Mouse (Mus musculus) lung, adult 2 months (tissue): ENCODE measurements at regions not wholly inside any gene's neighbourhood (a gene's known extent, or its start where the extent isn't known, plus 50 kb on each side); places are given as distances from the start of the nearest gene placed in this dataset.

Experiments used
- CTCF ChIP-seq: fragments of 200-500 bp; IDR thresholded peaks from 2 replicates; pipeline ENCODE4 v1.5.1; 2011; ENCODE audit warnings: mild to moderate bottlenecking, low read length, control low read depth; ENCODE audit not compliant: insufficient read depth
- POLR2A ChIP-seq: fragments of 200-500 bp; IDR thresholded peaks from 2 replicates; pipeline ENCODE4 v1.6.1; 2011; ENCODE audit warnings: low read depth, mild to moderate bottlenecking, control low read depth, low read length, borderline replicate concordance; ENCODE audit errors: extremely low read depth

DNA sequence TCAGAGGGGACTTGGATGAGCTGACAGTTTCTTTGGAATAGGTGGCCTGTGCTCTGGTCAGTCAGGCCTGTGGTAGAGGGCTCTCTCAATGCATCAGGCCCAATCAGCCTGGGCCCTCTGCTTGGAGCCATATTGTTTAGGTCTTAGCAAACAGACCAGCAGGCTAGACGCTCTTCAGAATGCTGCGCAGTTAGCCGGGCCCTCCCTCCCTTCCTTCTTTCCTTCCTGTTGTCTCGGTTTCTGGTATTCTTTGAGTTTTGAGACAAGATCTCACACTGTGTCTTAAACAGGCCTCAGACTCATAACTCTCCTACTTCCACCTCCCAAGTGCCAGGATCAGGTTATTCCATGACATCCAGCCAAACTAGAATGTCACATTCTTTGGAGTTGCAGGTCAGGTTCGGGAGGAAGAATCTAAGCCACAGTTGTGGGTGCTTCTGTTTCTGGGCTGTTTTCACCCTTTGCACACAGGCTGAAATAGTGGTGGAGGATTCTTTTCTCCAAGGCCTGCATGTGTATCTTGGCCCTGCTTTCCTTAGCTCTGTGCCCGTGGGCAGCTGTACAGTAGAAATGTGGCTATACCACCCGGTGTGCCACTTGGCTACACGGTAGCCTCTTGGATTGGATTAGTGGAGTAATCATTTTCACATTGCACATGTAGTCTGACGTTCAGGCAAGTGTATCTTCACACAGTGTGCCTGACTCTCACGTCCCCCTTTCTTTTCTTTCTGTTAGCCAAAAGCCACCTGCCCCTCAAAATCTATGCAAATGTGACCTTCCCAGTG is 62.4 kb upstream of the Bcl6 start:
- no peak for TF ChIP-seq CTCF
- no peak for TF ChIP-seq POLR2A
